Mouse (Mus musculus): ENCODE measurements around the gene Hist1h3a. TPM values are rescaled to one million over a fixed set of nuclear protein-coding genes. Genes with fewer than 3 reads are reported as not detected.
A peak's percentile ranks its signal among the peaks of the same experiment; 100 is the strongest.
"Not testable (repeated sequence)": the region's sequence is repeated elsewhere in the genome, so short reads cannot be mapped to it uniquely, and the experiment has no call there.

Hist1h3a gene
- polyA plus RNA-seq (2012; rRNA removed): 0.57 and 1.4 TPM in 2 replicates

DNA sequence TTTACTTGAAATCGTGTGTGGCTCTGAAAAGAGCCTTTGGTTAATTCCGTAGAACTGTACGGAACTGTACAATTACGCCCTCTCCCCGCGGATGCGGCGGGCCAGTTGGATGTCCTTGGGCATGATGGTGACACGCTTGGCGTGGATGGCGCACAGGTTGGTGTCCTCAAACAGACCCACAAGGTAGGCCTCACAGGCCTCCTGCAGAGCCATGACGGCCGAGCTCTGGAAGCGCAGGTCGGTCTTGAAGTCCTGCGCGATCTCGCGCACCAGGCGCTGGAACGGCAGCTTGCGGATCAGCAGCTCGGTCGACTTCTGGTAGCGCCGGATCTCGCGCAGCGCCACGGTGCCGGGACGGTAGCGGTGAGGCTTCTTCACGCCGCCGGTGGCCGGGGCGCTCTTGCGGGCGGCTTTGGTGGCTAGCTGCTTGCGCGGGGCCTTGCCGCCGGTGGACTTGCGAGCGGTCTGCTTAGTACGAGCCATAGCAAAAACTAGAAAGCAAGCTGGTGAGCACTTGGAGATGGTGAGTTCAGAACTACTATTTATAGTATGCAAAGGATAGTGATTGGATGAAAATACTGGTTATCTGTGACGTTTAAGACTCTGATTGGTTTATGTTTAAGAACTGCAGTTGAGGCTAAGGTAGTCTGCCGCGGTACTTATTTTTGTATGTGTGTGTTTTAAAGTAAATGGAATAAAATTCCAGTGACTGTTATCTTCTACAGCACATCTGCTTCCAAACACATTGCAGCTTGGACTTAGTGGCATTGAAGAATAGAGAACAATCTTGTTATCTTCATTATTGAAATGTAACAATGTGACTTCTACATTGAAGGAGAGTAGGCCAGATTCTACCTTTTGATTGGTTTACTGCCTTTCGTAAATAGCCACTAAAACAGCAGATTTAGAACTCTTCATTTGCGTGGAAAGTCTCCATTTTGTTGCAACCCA is at the start of gene Hist1h3a:
Gene Hist1h3a, minus strand, starts transcription at position 516 of the 951 bp plus-strand sequence.
- peak within 1 kb of the TSS; percentile 57; the same call in 1 of the 2 replicates for H3K27ac ChIP-seq (ENCODE audit: insufficient read depth, low read length)
- peak; percentile 75 for TF ChIP-seq POLR2A (IDR thresholded peaks at IDR 0.05; ENCODE audit: extremely low read depth, insufficient read depth, low read length)
- not testable (repeated sequence) for H3K4me1 ChIP-seq (ENCODE audit: control insufficient read depth, insufficient read depth, low read length)
- peak within 1 kb of the TSS; percentile 36 for H3K4me3 ChIP-seq (ENCODE audit: insufficient read depth, low read length)

GRCm38 (mm10) chr13:23806422-23807052 is 44.4 kb upstream of the Hist1h3a start, which contains the start of gene Slc17a2:
Slc17a2 (plus strand) TSS chr13:23806993.
- TF ChIP-seq CTCF (IDR thresholded peaks at IDR 0.05; ENCODE audit: extremely low read depth, insufficient read depth, low read length) (no peak), POLR2A (IDR thresholded peaks at IDR 0.05; ENCODE audit: extremely low read depth, insufficient read depth, low read length) (no peak)
- H3K27ac ChIP-seq (ENCODE audit: insufficient read depth, low read length): no peak within 1 kb of the TSS
- no peak within 1 kb of the TSS for H3K4me3 ChIP-seq (ENCODE audit: insufficient read depth, low read length)
- no peaks in the 10 kb centered on the region for H3K4me1 ChIP-seq (ENCODE audit: control insufficient read depth, insufficient read depth, low read length)

DNA sequence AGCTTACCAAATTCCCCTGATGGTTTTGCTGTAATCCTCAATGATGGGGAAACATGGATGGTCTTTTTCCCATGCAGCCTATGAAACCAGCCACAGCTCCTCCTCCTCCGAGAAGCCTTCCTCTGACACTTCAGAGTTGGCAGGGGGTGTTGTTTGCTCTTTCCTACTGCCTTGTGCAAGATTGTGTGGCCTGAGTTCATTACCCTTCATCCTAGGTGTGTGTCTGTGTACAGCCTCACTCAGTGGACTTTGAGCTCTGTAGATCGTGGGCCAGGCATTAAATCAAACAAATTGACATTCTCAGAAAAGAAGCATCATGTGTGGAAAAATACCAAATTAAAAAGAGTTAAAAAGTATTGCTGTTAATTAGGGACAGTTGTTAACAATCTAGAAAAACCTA is 42.3 kb upstream of the Hist1h3a start:
- H3K4me3 ChIP-seq (ENCODE audit: insufficient read depth, low read length): no peak overlapping the region

DNA sequence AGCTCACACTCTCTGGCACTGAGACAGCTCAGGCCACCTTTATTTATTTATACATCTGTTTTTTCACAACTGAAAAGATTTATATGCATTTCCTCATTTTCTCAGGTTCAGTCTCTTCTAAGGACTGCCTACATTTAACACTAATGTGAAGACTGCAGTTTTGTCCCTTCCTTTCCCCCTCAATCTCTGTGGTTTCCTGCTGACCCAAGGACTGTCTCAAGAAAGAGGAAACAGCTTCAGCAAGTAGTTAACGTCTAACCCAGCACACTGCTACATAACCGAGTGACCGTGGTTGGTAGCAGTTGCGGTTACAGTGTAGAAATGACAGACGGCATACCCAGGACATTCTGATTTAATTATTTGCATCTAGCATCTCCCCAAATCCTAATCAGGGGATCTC is 37.2 kb upstream of the Hist1h3a start:
- no peak for TF ChIP-seq POLR2A (IDR thresholded peaks at IDR 0.05; ENCODE audit: extremely low read depth, insufficient read depth, low read length)
- no peak for TF ChIP-seq CTCF (IDR thresholded peaks at IDR 0.05; ENCODE audit: extremely low read depth, insufficient read depth, low read length)
- no peaks in the 10 kb centered on the region for H3K4me1 ChIP-seq (ENCODE audit: control insufficient read depth, insufficient read depth, low read length)
- H3K27ac ChIP-seq (ENCODE audit: insufficient read depth, low read length): no peak overlapping the region
- no peak overlapping the region for H3K4me3 ChIP-seq (ENCODE audit: insufficient read depth, low read length)

More for the DNA sequence above, 42.3 kb upstream of the Hist1h3a start:
- no peaks in the 10 kb centered on the region for H3K4me1 ChIP-seq (ENCODE audit: control insufficient read depth, insufficient read depth, low read length)
- no peak for TF ChIP-seq CTCF (IDR thresholded peaks at IDR 0.05; ENCODE audit: extremely low read depth, insufficient read depth, low read length)
- no peak for TF ChIP-seq POLR2A (IDR thresholded peaks at IDR 0.05; ENCODE audit: extremely low read depth, insufficient read depth, low read length)
- no peak overlapping the region for H3K27ac ChIP-seq (ENCODE audit: insufficient read depth, low read length)

- Histone ChIP-seq H3K4me3 (ENCODE audit: insufficient read depth, low read length) (no peak overlapping the region), H3K27ac (ENCODE audit: insufficient read depth, low read length) (no peak overlapping the region), H3K4me1 (ENCODE audit: control insufficient read depth, insufficient read depth, low read length) (no peaks in the 10 kb centered on the region)
- no peak for TF ChIP-seq POLR2A (IDR thresholded peaks at IDR 0.05; ENCODE audit: extremely low read depth, insufficient read depth, low read length)
- TF ChIP-seq CTCF (IDR thresholded peaks at IDR 0.05; ENCODE audit: extremely low read depth, insufficient read depth, low read length): peak; percentile 71; the same call in 1 of the 2 replicates
Measured at GRCm38 (mm10) chr13:23792520-23792919, 30.3 kb upstream of the Hist1h3a start.

- no peak for TF ChIP-seq POLR2A (IDR thresholded peaks at IDR 0.05; ENCODE audit: extremely low read depth, insufficient read depth, low read length)
- no peak for TF ChIP-seq CTCF (IDR thresholded peaks at IDR 0.05; ENCODE audit: extremely low read depth, insufficient read depth, low read length)
- H3K27ac ChIP-seq (ENCODE audit: insufficient read depth, low read length): no peak overlapping the region
- H3K4me3 ChIP-seq (ENCODE audit: insufficient read depth, low read length): no peak overlapping the region
- no peaks in the 10 kb centered on the region for H3K4me1 ChIP-seq (ENCODE audit: control insufficient read depth, insufficient read depth, low read length)
Measured at GRCm38 (mm10) chr13:23779025-23779424, 16.8 kb upstream of the Hist1h3a start.

- no peak overlapping the region for H3K4me3 ChIP-seq (ENCODE audit: insufficient read depth, low read length)
- no peak for TF ChIP-seq CTCF (IDR thresholded peaks at IDR 0.05; ENCODE audit: extremely low read depth, insufficient read depth, low read length)
- no peak for TF ChIP-seq POLR2A (IDR thresholded peaks at IDR 0.05; ENCODE audit: extremely low read depth, insufficient read depth, low read length)
- no peak overlapping the region for H3K27ac ChIP-seq (ENCODE audit: insufficient read depth, low read length)
- no peaks in the 10 kb centered on the region for H3K4me1 ChIP-seq (ENCODE audit: control insufficient read depth, insufficient read depth, low read length)
Measured at GRCm38 (mm10) chr13:23778339-23778738, 16.2 kb upstream of the Hist1h3a start.

- no peaks in the 10 kb centered on the region for H3K4me1 ChIP-seq (ENCODE audit: control insufficient read depth, insufficient read depth, low read length)
- no peak overlapping the region for H3K4me3 ChIP-seq (ENCODE audit: insufficient read depth, low read length)
- TF ChIP-seq CTCF (IDR thresholded peaks at IDR 0.05; ENCODE audit: extremely low read depth, insufficient read depth, low read length) (no peak), POLR2A (IDR thresholded peaks at IDR 0.05; ENCODE audit: extremely low read depth, insufficient read depth, low read length) (no peak)
- no peak overlapping the region for H3K27ac ChIP-seq (ENCODE audit: insufficient read depth, low read length)
Measured at GRCm38 (mm10) chr13:23772561-23773313, 10.6 kb upstream of the Hist1h3a start.

- H3K27ac ChIP-seq (ENCODE audit: insufficient read depth, low read length); H3K4me3 ChIP-seq (ENCODE audit: insufficient read depth, low read length); H3K4me1 ChIP-seq (ENCODE audit: control insufficient read depth, insufficient read depth, low read length): not testable (repeated sequence)
Measured at GRCm38 (mm10) chr13:23769613-23770012, 7.4 kb upstream of the Hist1h3a start, which contains the start of gene Trim38. Trim38 (plus strand) TSS chr13:23769913.

All from cortical plate, adult 2 months (tissue).